Mouse (Mus musculus): ENCODE measurements around the gene Vrk3.

GRCm38 (mm10) chr7:44728082-44728975 lies 19.9 kb upstream of the Vrk3 start:
- no peak for TF ChIP-seq CTCF (IDR thresholded peaks at IDR 0.05; ENCODE audit: low read depth)
- no peak for TF ChIP-seq EP300 (IDR thresholded peaks at IDR 0.05; ENCODE audit: low read depth)
